Mouse (Mus musculus) liver, adult 2 months (tissue): ENCODE measurements around the gene Nlgn1.

Experiments used
- CTCF ChIP-seq: fragments of 200-500 bp; IDR thresholded peaks from 2 replicates; pipeline ENCODE4 v1.5.1; 2011; ENCODE audit warnings: low read depth, low read length, control low read depth
- POLR2A ChIP-seq: fragments of 200-500 bp; IDR thresholded peaks from 2 replicates; pipeline ENCODE4 v1.6.1; 2011; ENCODE audit warnings: low read length, control low read depth; ENCODE audit not compliant: insufficient read depth; ENCODE audit errors: extremely low read depth

DNA sequence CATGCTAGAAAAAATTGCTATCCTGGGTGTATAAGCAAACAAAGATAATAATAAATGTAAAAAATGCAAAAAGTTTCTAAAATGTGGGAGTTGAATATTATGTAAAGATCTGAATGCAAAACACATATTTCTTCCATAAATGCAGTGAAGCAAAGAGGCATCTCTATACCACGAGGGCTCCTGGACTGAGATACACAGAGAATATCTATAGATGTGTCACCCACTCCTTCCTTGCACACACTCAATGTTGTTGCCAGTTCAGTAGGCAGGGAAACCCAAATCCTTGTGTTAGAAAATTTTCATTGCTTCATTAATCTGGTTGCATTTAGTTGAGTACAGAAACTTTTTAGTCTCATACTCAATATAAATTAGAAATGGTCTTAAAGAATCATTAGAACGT lies 364.7 kb downstream of the Nlgn1 start:
- TF ChIP-seq CTCF, result no peak
- TF ChIP-seq POLR2A, result no peak
